Mouse (Mus musculus) liver, embryonic 16.5 days (tissue): ENCODE results near the gene Marveld2. TPM values are rescaled to one million over a fixed set of nuclear protein-coding genes. Genes with fewer than 3 reads are reported as not detected.

Source experiments
- ATAC-seq: fragments of 200-750 bp; cut with Nextera tagmentation; 2 replicates; pipeline ENCODE4 v1.8.0; 2017; ENCODE audit warnings: low read depth, mild to moderate bottlenecking, moderate number of reproducible peaks, moderate library complexity
- H3K27ac ChIP-seq: fragments of 300-500 bp; sonication (generic); 2 replicates; pipeline ENCODE4 v1.5.1; 2014; ENCODE audit warnings: mild to moderate bottlenecking, low read length
- H3K27me3 ChIP-seq: fragments of 300-500 bp; sonication (generic); 2 replicates; pipeline ENCODE4 v1.6.1; 2014; ENCODE audit warnings: low read depth, low read length, mixed read lengths; ENCODE audit not compliant: control insufficient read depth, insufficient read depth
- H3K36me3 ChIP-seq: fragments of 300-500 bp; sonication (generic); 2 replicates; pipeline ENCODE4 v1.6.1; 2014; ENCODE audit warnings: mild to moderate bottlenecking; ENCODE audit not compliant: control insufficient read depth, insufficient read depth
- H3K4me1 ChIP-seq: fragments of 300-500 bp; sonication (generic); 2 replicates; pipeline ENCODE4 v1.6.1; 2014; ENCODE audit warnings: low read depth, low read length, mixed read lengths; ENCODE audit not compliant: control insufficient read depth
- H3K4me2 ChIP-seq: fragments of 300-500 bp; sonication (generic); 2 replicates; pipeline ENCODE4 v1.6.1; 2014; ENCODE audit warnings: low read depth, low read length, mixed read lengths
- H3K4me3 ChIP-seq: fragments of 300-500 bp; sonication (generic); 2 replicates; pipeline ENCODE4 v1.5.1; 2014; ENCODE audit warnings: low read depth, mild to moderate bottlenecking, low read length
- H3K9ac ChIP-seq: fragments of 300-500 bp; sonication (generic); 2 replicates; pipeline ENCODE4 v1.6.1; 2014; ENCODE audit warnings: low read depth, low read length
- H3K9me3 ChIP-seq: fragments of 300-500 bp; sonication (generic); replicated peaks from 2 replicates; pipeline ENCODE4 v1.6.1; 2016; ENCODE audit warnings: low read length; ENCODE audit not compliant: control insufficient read depth
- WGBS: fragments of 180-500 bp; shearing (Covaris S2); extraction: QIAGEN DNeasy Blood & Tissue Kit; methylation state at CpG from one replicate; pipeline ENCODE4 v1.1.7; 2014; ENCODE audit not compliant: insufficient replicate concordance; 5-methylcytosine and 5-hydroxymethylcytosine counted together
- polyA plus RNA-seq: library from polyadenylated mRNA; unstranded; fragments of >200 nt; fragmentation: Nextera tagmentation; extraction: Ambion mirVana; gene quantifications from 2 replicates; pipeline ENCODE4 v1.2.1, GENCODE M21; 2015

Marveld2 gene
- polyA plus RNA-seq, 1 experiment from 2014 or later: 9.6 TPM

DNA sequence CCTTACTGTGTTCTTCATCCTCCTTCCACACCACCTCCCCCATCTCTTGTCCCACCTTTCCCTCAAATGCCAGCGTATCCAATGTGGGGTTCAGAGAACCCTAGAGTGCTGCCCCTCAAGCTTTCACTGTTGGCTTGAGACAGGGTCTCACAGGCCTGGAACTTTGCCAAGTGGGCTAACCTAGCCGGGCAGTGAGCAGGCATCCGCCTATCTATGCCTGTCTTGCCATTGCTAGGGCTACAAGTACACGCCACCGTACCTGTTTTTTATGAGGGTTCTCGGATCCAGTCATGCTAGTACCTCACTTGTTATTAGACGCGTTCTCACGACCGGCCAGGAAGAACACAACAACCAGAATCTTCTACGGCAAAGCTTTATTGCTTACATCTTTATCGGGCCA, 28.1 kb downstream of the Marveld2 start:
- no peaks in the 10 kb centered on the region for H3K4me1 ChIP-seq
- H3K9ac ChIP-seq: no peak overlapping the region
- 86% methylated on average over 11 of the region's 12 CpGs for WGBS
- H3K27ac ChIP-seq: no peak overlapping the region
- peak overlapping the region; percentile 38 for H3K4me3 ChIP-seq
- H3K36me3 ChIP-seq: 0 out of 2 replicates have a peak, but pooled peaks cover 4% of the 10 kb centered on the region
- H3K27me3 ChIP-seq: no peaks in the 10 kb centered on the region
- no peaks in the 10 kb centered on the region for H3K9me3 ChIP-seq
- 0 out of 2 replicates have a peak, but pooled peaks have one; percentile 37 for ATAC-seq
- H3K4me2 ChIP-seq: 0 out of 2 replicates have a peak overlapping the region, but pooled peaks have one; percentile 36

DNA sequence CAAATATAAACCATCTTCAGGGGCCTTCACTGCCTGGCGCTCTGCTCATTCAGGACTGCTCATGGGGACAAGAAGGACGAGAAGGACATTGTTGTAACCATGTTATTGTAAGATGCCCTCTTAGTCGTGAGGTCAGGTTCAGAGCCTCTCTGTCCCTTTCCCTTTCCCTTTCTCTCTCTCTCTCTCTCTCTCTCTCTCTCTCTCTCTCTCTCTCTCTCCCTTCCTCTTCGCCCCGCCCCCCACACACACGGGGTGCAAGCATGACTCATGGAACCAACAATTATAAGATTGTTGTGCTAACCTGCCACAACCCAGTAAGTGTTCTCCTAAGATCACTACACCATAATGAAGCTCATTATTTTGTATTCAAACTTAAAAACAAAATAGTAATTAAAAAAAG, 34.6 kb downstream of the Marveld2 start:
- no peak overlapping the region for H3K4me2 ChIP-seq
- no peak overlapping the region for H3K4me3 ChIP-seq
- no peaks in the 10 kb centered on the region for H3K9me3 ChIP-seq
- H3K27me3 ChIP-seq: no peaks in the 10 kb centered on the region
- WGBS: 44% methylated on average over 6 of the region's 6 CpGs
- H3K36me3 ChIP-seq: no peaks in the 10 kb centered on the region
- no peak overlapping the region for H3K9ac ChIP-seq
- no peak for ATAC-seq
- no peaks in the 10 kb centered on the region; the same call in 1 of the 2 replicates for H3K4me1 ChIP-seq
- no peak overlapping the region for H3K27ac ChIP-seq

GRCm38 (mm10) chr13:100581701-100582100, 35.1 kb downstream of the Marveld2 start:
- H3K9ac ChIP-seq: no peak overlapping the region
- no peaks in the 10 kb centered on the region for H3K27me3 ChIP-seq
- no peak overlapping the region for H3K27ac ChIP-seq
- no peaks in the 10 kb centered on the region; the same call in 1 of the 2 replicates for H3K4me1 ChIP-seq
- 44% methylated on average over 3 of the region's 3 CpGs for WGBS
- no peaks in the 10 kb centered on the region for H3K9me3 ChIP-seq
- no peak overlapping the region for H3K4me2 ChIP-seq
- H3K4me3 ChIP-seq: no peak overlapping the region
- no peaks in the 10 kb centered on the region for H3K36me3 ChIP-seq
- no peak for ATAC-seq

- Histone ChIP-seq H3K9ac (no peak overlapping the region), H3K4me2 (no peak overlapping the region), H3K27me3 (no peaks in the 10 kb centered on the region), H3K36me3 (no peaks in the 10 kb centered on the region), H3K4me1 (no peaks in the 10 kb centered on the region; the same call in 1 of the 2 replicates), H3K9me3 (no peaks in the 10 kb centered on the region), H3K27ac (0 out of 2 replicates have a peak overlapping the region, but pooled peaks have one; percentile 53), H3K4me3 (no peak overlapping the region)
- ATAC-seq: no peak
Observed at GRCm38 (mm10) chr13:100579951-100580350, 36.8 kb downstream of the Marveld2 start.

DNA sequence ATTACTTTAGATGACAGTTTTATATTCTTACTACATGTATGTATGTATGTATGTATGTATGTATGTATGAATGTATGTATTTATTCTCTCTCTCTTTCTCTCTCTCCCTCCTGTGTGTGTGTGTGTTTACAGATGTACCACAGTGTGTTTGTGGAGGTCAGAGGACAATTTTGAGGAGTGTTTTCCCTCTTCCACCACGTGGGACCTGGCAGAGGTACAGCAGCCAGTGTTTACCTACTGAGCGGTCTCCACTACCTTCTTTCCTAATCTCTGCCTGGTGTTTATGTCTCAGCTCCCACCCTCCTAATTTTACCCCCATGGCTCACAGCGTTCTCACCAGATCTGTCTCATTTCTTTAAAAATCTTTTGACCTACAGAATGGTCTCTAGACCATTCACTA, 37.6 kb downstream of the Marveld2 start:
- Histone ChIP-seq H3K4me3 (no peak overlapping the region), H3K9ac (no peak overlapping the region), H3K27me3 (no peaks in the 10 kb centered on the region), H3K4me1 (no peaks in the 10 kb centered on the region; the same call in 1 of the 2 replicates), H3K9me3 (no peaks in the 10 kb centered on the region), H3K27ac (peak overlapping the region; percentile 53; the same call in 1 of the 2 replicates), H3K36me3 (no peaks in the 10 kb centered on the region), H3K4me2 (no peak overlapping the region)
- 40% methylated on average over 3 of the region's 3 CpGs for WGBS
- peak; percentile 87 for ATAC-seq

DNA sequence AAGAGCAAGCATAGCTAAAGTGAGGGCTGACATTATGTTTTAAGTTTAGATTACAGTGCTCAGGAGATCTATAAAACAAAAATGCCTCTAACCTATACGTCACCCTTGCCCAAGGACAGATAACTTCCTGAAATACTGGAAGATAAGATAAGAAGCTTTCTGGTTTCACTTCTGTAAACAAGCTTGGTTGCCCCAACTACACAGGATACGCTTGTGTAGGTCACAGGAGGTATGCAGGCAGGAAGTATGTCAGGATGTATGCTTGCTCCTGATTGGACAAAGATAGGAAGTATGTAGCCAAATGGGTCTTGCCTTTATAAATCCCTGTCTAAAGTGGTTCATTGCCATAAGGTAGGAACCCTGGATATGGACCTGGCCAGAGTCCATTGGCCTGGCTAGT, 40.8 kb downstream of the Marveld2 start:
- H3K4me1 ChIP-seq: no peaks in the 10 kb centered on the region; the same call in 1 of the 2 replicates
- 11% methylated on average over 2 of the region's 2 CpGs for WGBS

GRCm38 (mm10) chr13:100570713-100571112, 46.1 kb downstream of the Marveld2 start:
- ATAC-seq: no peak
- Histone ChIP-seq H3K4me1 (no peaks in the 10 kb centered on the region), H3K9me3 (no peaks in the 10 kb centered on the region), H3K4me2 (no peak overlapping the region), H3K9ac (no peak overlapping the region), H3K27me3 (no peaks in the 10 kb centered on the region), H3K27ac (no peak overlapping the region), H3K4me3 (no peak overlapping the region), H3K36me3 (no peaks in the 10 kb centered on the region)
- WGBS: 31% methylated on average over 2 of the region's 2 CpGs

More for the DNA sequence above, 40.8 kb downstream of the Marveld2 start:
- no peak overlapping the region for H3K4me2 ChIP-seq
- H3K9ac ChIP-seq: no peak overlapping the region
- no peaks in the 10 kb centered on the region for H3K36me3 ChIP-seq
- no peak overlapping the region for H3K27ac ChIP-seq
- no peaks in the 10 kb centered on the region for H3K27me3 ChIP-seq
- H3K4me3 ChIP-seq: no peak overlapping the region
- peak; percentile 38; the same call in 1 of the 2 replicates for ATAC-seq
- no peaks in the 10 kb centered on the region for H3K9me3 ChIP-seq

GRCm38 (mm10) chr13:100568359-100568758, 48.4 kb downstream of the Marveld2 start:
- Histone ChIP-seq H3K9me3 (no peaks in the 10 kb centered on the region), H3K9ac (no peak overlapping the region), H3K4me3 (no peak overlapping the region), H3K4me1 (no peaks in the 10 kb centered on the region), H3K4me2 (no peak overlapping the region), H3K27ac (no peak overlapping the region), H3K36me3 (no peaks in the 10 kb centered on the region), H3K27me3 (no peaks in the 10 kb centered on the region)
- ATAC-seq: no peak
- 88% methylated on average over 1 of the region's 1 CpGs for WGBS

GRCm38 (mm10) chr13:100559449-100559848, 57.3 kb downstream of the Marveld2 start:
- Histone ChIP-seq H3K27ac (no peak overlapping the region), H3K27me3 (no peaks in the 10 kb centered on the region), H3K4me2 (no peak overlapping the region), H3K9me3 (no peaks in the 10 kb centered on the region), H3K36me3 (no peaks in the 10 kb centered on the region), H3K4me3 (no peak overlapping the region), H3K9ac (no peak overlapping the region), H3K4me1 (no peaks in the 10 kb centered on the region)
- ATAC-seq: no peak
- 70% methylated on average over 9 of the region's 9 CpGs for WGBS
